Mouse (Mus musculus) lung, postnatal 0 days (tissue): ENCODE results near the gene Alox12e. TPM values are rescaled to one million over a fixed set of nuclear protein-coding genes. Genes with fewer than 3 reads are reported as not detected.
A peak's percentile ranks its signal among the peaks of the same experiment; 100 is the strongest.

Experiments used
- ATAC-seq: fragments of 200-750 bp; cut with Nextera tagmentation; 2 replicates; pipeline ENCODE4 v1.8.0; 2017; ENCODE audit warnings: moderate library complexity
- DNase-seq: peaks from one replicate; pipeline ENCODE4 v3.0.0-alpha.2; 2016; ENCODE audit warnings: low spot score
- H3K27ac ChIP-seq: fragments of 300-500 bp; sonication (generic); 2 replicates; pipeline ENCODE4 v1.5.1; 2014; ENCODE audit warnings: antibody characterized with exemption, mild to moderate bottlenecking, low read length, mixed read lengths
- H3K27me3 ChIP-seq: fragments of 300-500 bp; sonication (generic); replicated peaks from 2 replicates; pipeline ENCODE4 v1.6.1; 2014; ENCODE audit warnings: low read length, mixed read lengths; ENCODE audit not compliant: insufficient read depth
- H3K36me3 ChIP-seq: fragments of 300-500 bp; sonication (generic); 2 replicates; pipeline ENCODE4 v1.6.1; 2014; ENCODE audit warnings: low read length, mixed read lengths; ENCODE audit not compliant: insufficient read depth
- H3K4me1 ChIP-seq: fragments of 300-500 bp; sonication (generic); 2 replicates; pipeline ENCODE4 v1.6.1; 2014; ENCODE audit warnings: antibody characterized with exemption, low read depth, low read length, mixed read lengths; ENCODE audit not compliant: insufficient read depth
- H3K4me2 ChIP-seq: fragments of 300-500 bp; sonication (generic); replicated peaks from 2 replicates; pipeline ENCODE4 v1.6.1; 2014; ENCODE audit warnings: low read depth, mild to moderate bottlenecking, low read length, moderate library complexity, mixed read lengths
- H3K4me3 ChIP-seq: fragments of 300-500 bp; sonication (generic); 2 replicates; pipeline ENCODE4 v1.5.1; 2014; ENCODE audit warnings: low read depth, low read length
- H3K9ac ChIP-seq: fragments of 300-500 bp; sonication (generic); replicated peaks from 2 replicates; pipeline ENCODE4 v1.6.1; 2014; ENCODE audit warnings: low read depth, mild to moderate bottlenecking
- H3K9me3 ChIP-seq: fragments of 300-500 bp; sonication (generic); 2 replicates; pipeline ENCODE4 v1.6.1; 2016; ENCODE audit warnings: low read length, mixed read lengths
- CTCF ChIP-seq: IDR thresholded peaks from 2 replicates; pipeline ENCODE4 v1.5.1; 2016; ENCODE audit warnings: antibody characterized with exemption, mild to moderate bottlenecking
- EP300 ChIP-seq: IDR thresholded peaks from 2 replicates; pipeline ENCODE4 v1.6.1; 2016; ENCODE audit warnings: antibody characterized with exemption, mild to moderate bottlenecking, control low read depth
- WGBS: fragments of 180-500 bp; shearing (Covaris S2); extraction: QIAGEN DNeasy Blood & Tissue Kit; methylation state at CpG from one replicate; pipeline ENCODE4 v1.1.7; 2014; 5-methylcytosine and 5-hydroxymethylcytosine counted together
- polyA plus RNA-seq: library from polyadenylated mRNA; unstranded; fragments of >200 nt; fragmentation: Nextera tagmentation; extraction: Ambion mirVana; gene quantifications from 2 replicates; pipeline ENCODE4 v1.2.1, GENCODE M21; 2015

Gene Alox12e
- polyA plus RNA-seq, 1 experiment from 2014 or later, result 0.11 TPM

- ATAC-seq (no peak), DNase-seq (no peak)
- Histone ChIP-seq H3K27me3 (no peaks in the 10 kb centered on the region), H3K9me3 (no peaks in the 10 kb centered on the region), H3K4me2 (no peak overlapping the region), H3K9ac (no peak overlapping the region), H3K4me1 (no peaks in the 10 kb centered on the region), H3K4me3 (no peak overlapping the region), H3K36me3 (no peaks in the 10 kb centered on the region), H3K27ac (no peak overlapping the region)
- 58% methylated on average over 10 of the region's 10 CpGs for WGBS
- no peak for TF ChIP-seq EP300
- no peak for TF ChIP-seq CTCF
These were observed 22.6 kb upstream of the Alox12e start for GRCm38 (mm10) chr11:70345061-70345460.

- Histone ChIP-seq H3K36me3 (no peaks in the 10 kb centered on the region), H3K27ac (no peak overlapping the region), H3K4me1 (no peaks in the 10 kb centered on the region), H3K27me3 (no peaks in the 10 kb centered on the region), H3K9me3 (no peaks in the 10 kb centered on the region), H3K4me3 (no peak overlapping the region), H3K4me2 (no peak overlapping the region), H3K9ac (no peak overlapping the region)
- DNase-seq, result no peak
- 34% methylated on average over 7 of the region's 7 CpGs for WGBS
- no peak for ATAC-seq
- 0 out of 2 replicates have a peak, but pooled peaks have one; percentile 7 for TF ChIP-seq CTCF
- TF ChIP-seq EP300, result no peak
These were observed 17.1 kb upstream of the Alox12e start for GRCm38 (mm10) chr11:70339481-70339880.

GRCm38 (mm10) chr11:70334477-70334876 lies 12.0 kb upstream of the Alox12e start:
- no peak overlapping the region for H3K9ac ChIP-seq
- TF ChIP-seq CTCF, result peak; percentile 74
- no peak for TF ChIP-seq EP300
- no peaks in the 10 kb centered on the region for H3K4me1 ChIP-seq
- H3K4me2 ChIP-seq, result no peak overlapping the region
- no peak overlapping the region for H3K4me3 ChIP-seq
- H3K27ac ChIP-seq, result no peak overlapping the region
- no peaks in the 10 kb centered on the region for H3K36me3 ChIP-seq
- DNase-seq (peak; percentile 57), ATAC-seq (no peak; the same call in 1 of the 2 replicates)
- H3K27me3 ChIP-seq, result no peaks in the 10 kb centered on the region
- no peaks in the 10 kb centered on the region for H3K9me3 ChIP-seq
- 24% methylated on average over 4 of the region's 4 CpGs for WGBS

- Histone ChIP-seq H3K4me3 (no peak overlapping the region), H3K4me2 (no peak overlapping the region), H3K36me3 (no peaks in the 10 kb centered on the region), H3K9ac (no peak overlapping the region), H3K4me1 (no peaks in the 10 kb centered on the region), H3K27me3 (peaks cover 20% of the 10 kb centered on the region), H3K27ac (no peak overlapping the region), H3K9me3 (no peaks in the 10 kb centered on the region)
- TF ChIP-seq CTCF, result no peak
- no peak for TF ChIP-seq EP300
- WGBS, result 81% methylated on average over 8 of the region's 8 CpGs
- ATAC-seq (no peak), DNase-seq (no peak)
These were observed 2.3 kb upstream of the Alox12e start for GRCm38 (mm10) chr11:70324726-70325125.

GRCm38 (mm10) chr11:70321664-70322063 lies 764 bp downstream of the Alox12e start:
- TF ChIP-seq CTCF (peak; percentile 87), EP300 (no peak)
- peaks cover 20% of the 10 kb centered on the region for H3K27me3 ChIP-seq
- WGBS, result 4% methylated on average over 15 of the region's 15 CpGs
- no peaks in the 10 kb centered on the region for H3K36me3 ChIP-seq
- H3K9me3 ChIP-seq, result no peaks in the 10 kb centered on the region
- no peak overlapping the region for H3K27ac ChIP-seq
- peak; percentile 58 for DNase-seq
- no peak for ATAC-seq
- no peaks in the 10 kb centered on the region for H3K4me1 ChIP-seq
- no peak overlapping the region for H3K9ac ChIP-seq
- no peak overlapping the region for H3K4me3 ChIP-seq
- H3K4me2 ChIP-seq, result no peak overlapping the region

GRCm38 (mm10) chr11:70319614-70320013 lies 2.8 kb downstream of the Alox12e start:
- DNase-seq (no peak), ATAC-seq (no peak)
- H3K4me2 ChIP-seq, result no peak overlapping the region
- peaks cover 20% of the 10 kb centered on the region for H3K27me3 ChIP-seq
- no peaks in the 10 kb centered on the region for H3K36me3 ChIP-seq
- no peaks in the 10 kb centered on the region for H3K4me1 ChIP-seq
- no peak overlapping the region for H3K27ac ChIP-seq
- H3K9ac ChIP-seq, result no peak overlapping the region
- 63% methylated on average over 12 of the region's 12 CpGs for WGBS
- TF ChIP-seq EP300 (no peak), CTCF (no peak)
- no peaks in the 10 kb centered on the region for H3K9me3 ChIP-seq
- no peak overlapping the region for H3K4me3 ChIP-seq

GRCm38 (mm10) chr11:70313833-70314232 lies 8.6 kb downstream of the Alox12e start:
- no peaks in the 10 kb centered on the region for H3K9me3 ChIP-seq
- ATAC-seq (no peak), DNase-seq (peak; percentile 33)
- 33% methylated on average over 7 of the region's 7 CpGs for WGBS
- no peaks in the 10 kb centered on the region for H3K27me3 ChIP-seq
- no peaks in the 10 kb centered on the region for H3K4me1 ChIP-seq
- no peak overlapping the region for H3K4me3 ChIP-seq
- no peak overlapping the region for H3K4me2 ChIP-seq
- no peak overlapping the region for H3K27ac ChIP-seq
- H3K36me3 ChIP-seq, result no peaks in the 10 kb centered on the region
- TF ChIP-seq CTCF, result peak; percentile 68
- TF ChIP-seq EP300, result no peak
- H3K9ac ChIP-seq, result no peak overlapping the region
